Comparison of ENCODE assay signal across 8 mouse cellular contexts in genomic region chr1:87620211-87620668, GRCm38 (mm10). TPM values are rescaled to one million over a fixed set of nuclear protein-coding genes. Genes with fewer than 3 reads are reported as not detected.
DNase-seq lines count a peak whose midpoint lies in the region; ATAC-seq and TF ChIP-seq lines count a peak whose summit lies in the region.

Gene Inpp5d, plus strand, starts transcription at chr1:87620312.

- TF ChIP-seq POLR2A in testis, adult 2 months (IDR thresholded peaks at IDR 0.05; ENCODE audit: control insufficient read depth, low read depth, low read length): 0 out of 2 replicates have a peak, but pooled peaks have one; percentile 1
- peak; percentile 48; the same call in 1 of the 2 replicates for TF ChIP-seq POLR2A in small intestine, adult 2 months (IDR thresholded peaks at IDR 0.05; ENCODE audit: low read depth, low read length)

- DNase-seq in testis, postnatal 14 days (ENCODE audit: low spot score): no peak
- peak; percentile 98 for DNase-seq in heart, adult 11 months
- DNase-seq in cerebellum, postnatal 4 days (ENCODE audit: low spot score in 2 of 2): no peak

- no peaks in the 10 kb centered on the region for H3K27me3 ChIP-seq in testis, adult 2 months (ENCODE audit: control insufficient read depth, insufficient read depth, low read length)
- no peaks in the 10 kb centered on the region for H3K27me3 ChIP-seq in kidney, embryonic 15.5 days
- H3K27me3 ChIP-seq in liver, embryonic 12.5 days (replicated peaks): no peaks in the 10 kb centered on the region
- no peaks in the 10 kb centered on the region for H3K27me3 ChIP-seq in small intestine, adult 2 months (ENCODE audit: control insufficient read depth, insufficient read depth, low read length)
- H3K27me3 ChIP-seq in midbrain, embryonic 16.5 days (ENCODE audit: control insufficient read depth, insufficient read depth, low read depth, low read length): no peaks in the 10 kb centered on the region

- H3K4me2 ChIP-seq in kidney, embryonic 15.5 days: peak within 1 kb of the TSS; percentile 39
- H3K4me2 ChIP-seq in liver, embryonic 12.5 days: peak within 1 kb of the TSS; percentile 75
- no peak within 1 kb of the TSS for H3K4me2 ChIP-seq in midbrain, embryonic 16.5 days (ENCODE audit: low read length)

- peak within 1 kb of the TSS; percentile 68 for H3K27ac ChIP-seq in testis, adult 2 months (ENCODE audit: control insufficient read depth, insufficient read depth, low read depth, low read length)
- H3K27ac ChIP-seq in kidney, embryonic 15.5 days: peak within 1 kb of the TSS; percentile 56; the same call in 1 of the 2 replicates
- H3K27ac ChIP-seq in liver, embryonic 12.5 days: peak within 1 kb of the TSS; percentile 74
- peak within 1 kb of the TSS; percentile 83 for H3K27ac ChIP-seq in small intestine, adult 2 months (ENCODE audit: insufficient read depth, low read depth, low read length)
- no peak within 1 kb of the TSS for H3K27ac ChIP-seq in midbrain, embryonic 16.5 days (ENCODE audit: low read length)

- no peaks in the 10 kb centered on the region for H3K9me3 ChIP-seq in kidney, embryonic 15.5 days (replicated peaks)
- H3K9me3 ChIP-seq in liver, embryonic 12.5 days (replicated peaks): no peaks in the 10 kb centered on the region
- H3K9me3 ChIP-seq in midbrain, embryonic 16.5 days (replicated peaks; ENCODE audit: control insufficient read depth, low read length, poor library complexity, severe bottlenecking): no peaks in the 10 kb centered on the region

- WGBS in kidney, embryonic 15.5 days: 60% methylated on average over 12 of the region's 12 CpGs
- WGBS in liver, embryonic 12.5 days (ENCODE audit: insufficient replicate concordance): 12% methylated on average over 12 of the region's 12 CpGs
- WGBS in small intestine, adult 2 months: 71% methylated on average over 12 of the region's 12 CpGs
- 88% methylated on average over 12 of the region's 12 CpGs for WGBS in midbrain, embryonic 16.5 days

- ATAC-seq in kidney, embryonic 15.5 days (replicated peaks; ENCODE audit: low FRiP score): peak; percentile 25; the same call in 1 of the 2 replicates
- peak; percentile 59 for ATAC-seq in liver, embryonic 12.5 days
- no peak for ATAC-seq in midbrain, embryonic 16.5 days

- H3K9ac ChIP-seq in kidney, embryonic 15.5 days: no peak within 1 kb of the TSS
- peak within 1 kb of the TSS; percentile 72 for H3K9ac ChIP-seq in liver, embryonic 12.5 days
- no peak within 1 kb of the TSS for H3K9ac ChIP-seq in midbrain, embryonic 16.5 days (ENCODE audit: low read depth, low read length)

- H3K4me1 ChIP-seq in testis, adult 2 months (ENCODE audit: control insufficient read depth, insufficient read depth, low read length): peaks cover 12% of the 10 kb centered on the region
- peaks cover 5% of the 10 kb centered on the region; the same call in 1 of the 2 replicates for H3K4me1 ChIP-seq in kidney, embryonic 15.5 days
- H3K4me1 ChIP-seq in liver, embryonic 12.5 days: peaks cover 61% of the 10 kb centered on the region
- H3K4me1 ChIP-seq in small intestine, adult 2 months (ENCODE audit: control insufficient read depth, insufficient read depth, insufficient read length, low read length): peaks cover 16% of the 10 kb centered on the region; the same call in 1 of the 2 replicates
- no peaks in the 10 kb centered on the region for H3K4me1 ChIP-seq in midbrain, embryonic 16.5 days (ENCODE audit: control insufficient read depth, insufficient read depth, low read length)

- H3K4me3 ChIP-seq in testis, adult 2 months (ENCODE audit: control insufficient read depth, low read depth, low read length): peak within 1 kb of the TSS; percentile 80
- peak within 1 kb of the TSS; percentile 33 for H3K4me3 ChIP-seq in kidney, embryonic 15.5 days (replicated peaks)
- H3K4me3 ChIP-seq in liver, embryonic 12.5 days: peak within 1 kb of the TSS; percentile 60
- H3K4me3 ChIP-seq in small intestine, adult 2 months (ENCODE audit: low read depth, low read length): peak within 1 kb of the TSS; percentile 65
- H3K4me3 ChIP-seq in midbrain, embryonic 16.5 days (ENCODE audit: low read depth, low read length): no peak within 1 kb of the TSS

- H3K36me3 ChIP-seq in testis, adult 2 months (ENCODE audit: control insufficient read depth, insufficient read depth, low read length): no peaks in the 10 kb centered on the region
- H3K36me3 ChIP-seq in kidney, embryonic 15.5 days: no peaks in the 10 kb centered on the region
- no peaks in the 10 kb centered on the region for H3K36me3 ChIP-seq in liver, embryonic 12.5 days
- H3K36me3 ChIP-seq in small intestine, adult 2 months (ENCODE audit: control insufficient read depth, insufficient read depth, low read length): no peaks in the 10 kb centered on the region
- no peaks in the 10 kb centered on the region for H3K36me3 ChIP-seq in midbrain, embryonic 16.5 days (ENCODE audit: control insufficient read depth, insufficient read depth, low read length)

- TF ChIP-seq CTCF in testis, adult 2 months (IDR thresholded peaks at IDR 0.05; ENCODE audit: control insufficient read depth, insufficient read depth, insufficient replicate concordance, low read depth, low read length): no peak
- TF ChIP-seq CTCF in small intestine, adult 2 months (IDR thresholded peaks at IDR 0.05; ENCODE audit: extremely low read depth, insufficient read length, insufficient replicate concordance, low read depth, low read length): no peak

RNA-seq across cellular contexts. Expression of gene Inpp5d, which starts in this region (rescaled TPM):
- polyA plus RNA-seq in testis, adult 2 months (2012; rRNA removed): 8.1 and 10.4 TPM in 2 replicates
- polyA plus RNA-seq in kidney, embryonic 15.5 days (2015; fragmentation: Nextera tagmentation; extraction: Ambion mirVana): 8.8 and 10.2 TPM in 2 replicates
- polyA plus RNA-seq in liver, embryonic 12.5 days (2016; fragmentation: Nextera tagmentation; extraction: Ambion mirVana): 16.0 and 17.1 TPM in 2 replicates
- 24.6 and 36.0 TPM in 2 replicates for polyA plus RNA-seq in small intestine, adult 2 months (2012; rRNA removed)
- 3.3 and 5.6 TPM in 2 replicates for polyA plus RNA-seq in midbrain, embryonic 16.5 days (2015; fragmentation: Nextera tagmentation; extraction: Ambion mirVana)
